Mouse (Mus musculus) frontal cortex, postnatal 36 days (tissue): ENCODE data around the gene Ciapin1.
A peak's percentile ranks its signal among the peaks of the same experiment; 100 is the strongest.

Source experiments
- DNase-seq, 2 experiments: peaks; one replicate each; pipeline ENCODE4 v3.0.0; 2022; ENCODE audit warnings: low spot score in 2 of 2

Ciapin1 gene

DNA sequence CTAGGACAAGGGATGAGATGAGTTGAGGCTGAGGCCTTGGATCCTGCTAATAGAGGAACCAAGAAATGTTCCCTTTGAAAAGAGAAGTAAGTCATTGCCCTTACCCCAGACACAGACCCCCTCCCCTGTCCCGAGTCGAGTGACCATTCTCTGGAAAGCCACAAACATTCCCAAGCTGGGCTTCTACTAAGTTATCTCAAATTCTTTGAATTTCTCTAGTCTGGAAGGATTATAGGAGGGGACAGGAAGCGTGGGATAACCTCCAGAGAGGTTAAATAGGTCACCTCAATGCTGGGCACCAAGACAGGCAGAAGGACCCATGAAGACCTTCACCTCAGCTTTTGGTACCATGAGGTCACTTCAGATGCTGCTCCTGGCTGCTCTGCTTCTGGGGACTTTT is 28.0 kb downstream of the Ciapin1 start, which contains the start of gene Ccl17:
Gene Ccl17 (plus strand): TSS at position 301 of the 400 bp plus-strand sequence.
- DNase-seq = no peak

DNA sequence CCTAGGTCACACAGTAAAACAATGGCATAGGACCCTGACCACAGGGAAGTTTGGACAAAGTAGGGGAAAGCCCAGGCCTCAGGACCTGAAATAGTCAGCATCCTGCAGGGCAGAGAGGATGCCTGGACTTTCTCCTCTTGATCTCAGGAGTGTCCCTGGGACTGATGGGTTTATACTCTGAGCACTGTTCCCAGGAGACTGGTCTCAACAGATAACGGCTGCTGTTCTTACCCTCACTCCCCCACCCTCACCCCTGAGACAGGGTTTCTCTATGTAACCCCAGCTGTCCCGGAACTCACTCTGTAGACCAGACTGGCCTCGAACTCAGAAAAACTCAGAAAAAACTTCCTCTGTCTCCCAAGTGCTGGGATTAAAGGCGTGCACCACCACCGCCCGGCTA is 29.8 kb downstream of the Ciapin1 start:
- no peak for DNase-seq

DNA sequence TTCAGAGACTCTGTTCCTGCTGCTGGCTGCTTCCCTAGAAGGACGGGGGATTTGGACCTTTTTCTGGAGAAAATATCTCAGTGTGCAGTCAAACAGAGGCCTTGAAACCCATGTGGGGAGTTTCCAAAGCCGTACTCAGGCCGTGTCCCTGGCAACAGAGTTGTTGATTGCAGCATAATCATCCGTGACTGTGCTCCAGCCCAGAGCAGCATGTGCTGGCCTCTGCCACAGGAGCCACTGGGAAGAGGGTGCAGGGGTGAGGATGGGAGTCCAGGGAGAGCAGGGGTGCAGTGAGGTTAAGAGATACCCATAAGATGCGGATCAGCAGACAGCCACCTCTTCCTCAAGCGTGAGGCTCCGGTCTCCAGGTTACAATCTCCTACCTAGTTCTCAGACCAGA is 30.7 kb downstream of the Ciapin1 start:
- DNase-seq = no peak

DNA sequence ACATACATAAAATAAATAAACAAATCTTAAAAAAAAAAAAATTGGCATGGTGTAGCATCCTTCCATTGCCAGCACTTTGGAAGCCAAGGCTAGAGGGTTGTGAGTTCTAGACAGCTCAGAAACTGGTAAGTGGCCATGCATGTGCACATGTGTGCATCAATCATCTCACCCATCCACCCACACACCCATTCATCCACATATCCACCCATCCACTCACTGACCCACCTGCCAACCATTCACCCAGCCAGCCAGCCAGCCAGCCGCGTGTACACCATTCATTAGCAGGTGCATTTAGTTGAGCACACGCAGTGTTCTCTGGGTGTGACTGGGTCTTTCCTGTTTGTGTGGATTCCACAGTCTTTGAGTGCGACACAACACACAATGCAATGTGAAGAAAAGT is 32.3 kb downstream of the Ciapin1 start:
- no peak for DNase-seq

DNA sequence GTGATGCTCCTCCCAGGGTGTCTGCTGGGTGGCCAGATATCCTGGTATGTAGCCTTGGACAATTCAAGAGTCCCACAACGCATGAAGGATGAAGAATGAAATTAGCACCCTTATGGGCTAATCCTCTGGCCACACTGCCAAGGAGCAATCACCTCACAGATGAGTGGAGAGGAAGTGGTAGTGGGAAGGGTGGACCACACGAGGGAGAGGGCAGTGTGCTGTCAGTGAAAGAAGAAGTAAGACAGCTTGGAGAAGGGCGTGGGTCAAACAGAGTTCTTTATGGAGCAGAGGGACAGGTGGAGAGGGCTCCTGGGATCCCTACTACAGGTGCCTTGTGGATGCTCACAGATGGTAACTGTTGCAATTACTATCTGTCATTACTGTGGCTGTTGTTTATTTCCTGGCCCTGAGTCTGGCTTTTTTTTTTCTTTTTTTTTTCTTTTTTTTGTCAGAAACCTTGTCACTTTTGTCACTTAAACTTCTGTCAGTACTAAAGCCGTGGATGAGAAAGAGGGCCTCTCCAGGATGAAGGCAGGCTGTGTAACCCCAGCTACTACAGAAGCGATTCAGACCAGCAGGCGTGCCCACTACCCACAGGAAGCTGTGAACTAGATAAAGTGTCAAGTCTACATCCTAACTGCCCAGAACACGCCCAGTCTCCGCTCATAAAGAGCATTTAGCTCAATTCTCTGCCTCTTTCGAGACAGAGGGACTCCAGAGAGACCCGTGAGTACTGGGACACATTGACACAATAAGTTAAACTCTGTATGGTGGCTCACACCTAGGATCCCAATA is 33.4 kb downstream of the Ciapin1 start:
- no peak for DNase-seq

DNA sequence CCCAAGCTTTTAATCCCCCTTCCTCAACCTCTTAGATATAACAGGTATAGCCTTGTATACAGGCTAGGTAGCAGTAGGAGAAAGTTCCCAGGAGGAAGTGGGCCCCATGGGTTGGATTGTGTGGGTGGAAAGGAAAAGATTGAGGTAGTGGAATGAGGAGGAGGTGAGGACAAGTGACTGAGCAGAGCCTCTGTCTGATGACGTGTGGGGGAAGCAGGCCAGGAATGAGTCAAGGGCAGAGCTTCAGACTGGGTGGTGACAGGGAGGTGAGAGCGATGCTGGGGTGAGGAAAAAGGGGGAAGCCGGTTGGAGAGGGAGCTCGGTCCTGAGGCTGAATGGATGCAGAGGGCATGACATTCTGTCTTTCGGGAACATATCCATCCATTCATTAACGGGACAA is 34.6 kb downstream of the Ciapin1 start:
- DNase-seq = peak; percentile 56 to 68

DNA sequence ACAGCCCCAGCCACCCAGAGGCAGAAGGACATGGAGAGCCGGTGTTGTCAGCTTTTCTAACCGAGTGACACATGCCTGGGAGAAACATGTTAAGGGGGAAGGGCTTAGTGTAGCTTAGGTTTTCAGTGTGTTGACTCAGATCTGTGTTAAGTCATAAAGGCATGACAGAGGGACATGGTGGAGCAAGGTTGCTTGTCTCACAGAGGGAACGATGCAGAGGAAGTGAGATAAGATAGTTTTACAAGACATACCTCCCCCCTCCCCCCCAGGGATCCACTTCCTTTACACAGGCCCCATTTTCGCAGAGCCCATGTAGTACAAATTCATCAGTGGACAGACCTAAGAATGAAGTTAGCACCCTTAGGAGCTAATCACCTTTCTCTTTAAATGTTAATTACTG is 35.8 kb downstream of the Ciapin1 start:
- DNase-seq = no peak

DNA sequence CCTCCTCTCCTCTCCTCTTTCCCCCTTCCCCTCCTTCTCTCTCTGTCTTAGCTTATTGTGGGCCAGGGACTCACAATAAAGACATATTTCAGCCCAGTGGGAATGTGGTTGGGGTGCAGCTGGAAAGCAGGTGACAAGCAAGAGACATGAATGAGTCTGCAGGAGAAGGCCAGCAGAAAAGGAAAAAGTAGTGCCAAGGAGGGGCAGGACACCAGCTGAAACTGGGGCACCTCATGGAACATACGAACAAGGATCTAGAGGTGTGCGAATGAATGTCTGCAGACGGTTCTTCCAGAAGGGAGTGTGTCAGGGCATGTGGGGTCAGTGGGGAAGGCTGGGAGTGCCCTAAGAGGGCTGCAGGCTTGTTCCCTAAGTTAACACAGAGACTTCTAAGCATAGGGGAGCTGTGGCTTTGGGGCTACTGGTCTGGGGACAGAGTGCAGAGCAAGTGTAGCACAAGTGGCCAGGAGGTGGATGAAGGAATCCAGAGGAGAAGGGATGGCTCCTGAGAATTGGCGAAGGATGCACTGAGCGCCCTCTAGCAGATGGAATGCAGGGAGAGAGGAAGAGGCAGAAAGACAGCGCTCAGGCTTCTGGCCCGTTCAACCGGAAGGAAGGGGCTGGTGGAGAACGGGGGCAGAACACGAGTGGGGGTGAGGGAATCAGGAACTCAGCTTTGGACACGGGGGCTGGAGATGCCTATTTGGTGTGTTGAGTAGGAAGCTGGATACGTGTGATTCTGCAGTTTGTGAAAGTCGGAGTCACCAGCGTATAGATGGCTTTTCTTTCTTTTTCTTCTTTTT is 36.7 kb downstream of the Ciapin1 start:
- DNase-seq = peak; percentile 75 to 77

DNA sequence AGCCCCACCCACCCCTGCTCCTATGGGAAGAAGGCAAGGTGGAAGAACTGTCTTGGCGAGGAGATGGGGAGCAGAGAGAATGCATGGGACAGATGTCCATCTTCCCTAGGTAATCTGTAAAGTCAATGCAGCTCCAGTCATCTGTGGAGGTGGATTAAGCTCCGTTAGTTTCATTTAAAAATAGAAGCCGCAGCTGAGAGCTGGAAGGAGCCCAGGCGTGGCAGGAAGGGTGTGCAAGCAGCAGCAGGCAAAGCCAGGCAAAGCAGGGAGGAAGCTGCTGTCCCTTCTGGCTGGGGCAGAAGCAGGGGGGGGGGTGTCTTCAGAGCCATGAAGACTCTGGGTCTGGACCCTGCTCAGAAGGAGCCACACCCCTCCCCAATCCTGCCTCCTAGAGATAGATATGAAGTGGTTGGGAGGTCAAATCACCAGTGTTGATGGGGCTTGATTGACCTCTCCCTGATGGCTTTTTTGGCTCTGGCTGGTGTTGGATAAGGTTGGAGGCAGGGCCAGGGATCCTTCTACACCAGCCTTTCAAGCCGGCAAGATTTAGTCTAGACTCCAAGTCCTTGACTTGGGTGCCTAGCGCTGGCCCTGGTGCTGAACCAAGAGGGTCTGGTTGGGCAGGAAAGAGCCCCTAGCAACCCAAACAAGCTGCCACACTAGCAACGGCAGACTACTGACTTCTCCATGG is 37.7 kb downstream of the Ciapin1 start:
- peak; percentile 72 for DNase-seq

DNA sequence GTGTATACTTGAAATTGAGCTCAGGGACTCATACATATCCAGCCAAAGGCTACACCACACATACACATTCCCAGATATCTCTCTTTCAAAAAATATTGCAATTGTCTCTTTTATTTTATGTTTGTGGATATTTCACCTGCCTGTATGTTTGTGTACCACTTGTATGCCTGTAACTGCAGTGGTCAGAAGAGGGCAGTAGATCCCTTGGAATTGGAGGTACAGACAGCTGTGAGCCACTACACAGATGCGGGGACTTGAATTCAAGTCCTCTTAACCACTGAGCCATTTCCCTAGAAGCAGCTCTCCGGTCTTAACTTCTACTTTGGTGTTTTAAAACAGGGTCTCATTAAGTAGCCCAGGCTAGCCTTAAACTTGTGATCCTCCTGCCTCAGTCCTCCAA is 43.4 kb downstream of the Ciapin1 start:
- DNase-seq = no peak

DNA sequence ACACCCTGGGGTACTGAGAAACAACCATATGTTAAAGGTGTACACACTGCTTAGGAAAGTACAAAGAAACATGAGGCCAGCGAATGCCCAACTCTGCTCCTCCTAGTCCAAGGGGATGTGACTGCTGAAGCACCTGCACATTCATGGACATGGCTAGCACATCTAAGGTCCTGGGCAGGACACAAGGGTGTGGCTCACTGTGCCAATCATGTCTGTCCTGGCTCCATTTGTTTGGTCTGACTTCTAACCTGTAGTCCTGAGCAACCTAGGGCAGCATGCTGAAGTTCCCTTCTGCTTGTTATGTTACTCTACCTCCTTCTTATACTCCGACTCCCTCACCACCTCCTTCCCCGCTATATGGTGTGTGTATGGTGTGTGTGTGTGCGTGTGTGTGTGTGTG is 43.8 kb downstream of the Ciapin1 start:
- DNase-seq = no peak

DNA sequence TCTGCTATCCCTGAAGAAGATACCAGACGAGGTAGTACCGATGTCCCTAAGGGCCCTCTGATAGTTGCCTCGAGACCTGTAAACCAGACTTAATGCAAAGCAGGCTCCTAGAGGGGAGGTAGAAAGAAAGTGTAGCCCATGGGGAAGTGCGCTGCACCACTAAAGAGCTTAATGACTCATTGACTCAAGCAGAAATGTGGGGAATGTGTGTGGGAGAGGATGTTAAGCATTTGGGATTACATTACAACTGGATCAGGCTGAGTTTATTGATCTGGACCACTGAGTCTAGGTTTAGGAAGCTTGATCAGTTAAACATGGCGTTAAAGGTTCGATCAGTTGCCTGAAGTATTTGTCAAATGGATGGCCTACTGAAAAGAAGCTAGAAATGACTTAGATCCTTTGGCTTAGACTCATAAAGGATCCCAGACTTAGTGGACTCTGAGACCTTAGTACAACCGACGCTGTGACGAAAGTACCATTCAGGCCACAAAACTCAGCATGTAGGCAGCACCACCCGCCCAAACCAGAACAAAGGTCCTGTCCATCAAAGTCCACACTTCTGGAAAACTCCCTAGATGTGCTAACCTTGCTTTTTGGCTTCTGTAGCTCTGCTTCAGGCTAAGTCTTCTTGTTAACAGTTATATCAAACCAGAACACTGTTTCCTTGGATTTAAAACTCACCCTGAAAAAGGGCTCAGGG is 48.8 kb downstream of the Ciapin1 start:
- no peak for DNase-seq

DNA sequence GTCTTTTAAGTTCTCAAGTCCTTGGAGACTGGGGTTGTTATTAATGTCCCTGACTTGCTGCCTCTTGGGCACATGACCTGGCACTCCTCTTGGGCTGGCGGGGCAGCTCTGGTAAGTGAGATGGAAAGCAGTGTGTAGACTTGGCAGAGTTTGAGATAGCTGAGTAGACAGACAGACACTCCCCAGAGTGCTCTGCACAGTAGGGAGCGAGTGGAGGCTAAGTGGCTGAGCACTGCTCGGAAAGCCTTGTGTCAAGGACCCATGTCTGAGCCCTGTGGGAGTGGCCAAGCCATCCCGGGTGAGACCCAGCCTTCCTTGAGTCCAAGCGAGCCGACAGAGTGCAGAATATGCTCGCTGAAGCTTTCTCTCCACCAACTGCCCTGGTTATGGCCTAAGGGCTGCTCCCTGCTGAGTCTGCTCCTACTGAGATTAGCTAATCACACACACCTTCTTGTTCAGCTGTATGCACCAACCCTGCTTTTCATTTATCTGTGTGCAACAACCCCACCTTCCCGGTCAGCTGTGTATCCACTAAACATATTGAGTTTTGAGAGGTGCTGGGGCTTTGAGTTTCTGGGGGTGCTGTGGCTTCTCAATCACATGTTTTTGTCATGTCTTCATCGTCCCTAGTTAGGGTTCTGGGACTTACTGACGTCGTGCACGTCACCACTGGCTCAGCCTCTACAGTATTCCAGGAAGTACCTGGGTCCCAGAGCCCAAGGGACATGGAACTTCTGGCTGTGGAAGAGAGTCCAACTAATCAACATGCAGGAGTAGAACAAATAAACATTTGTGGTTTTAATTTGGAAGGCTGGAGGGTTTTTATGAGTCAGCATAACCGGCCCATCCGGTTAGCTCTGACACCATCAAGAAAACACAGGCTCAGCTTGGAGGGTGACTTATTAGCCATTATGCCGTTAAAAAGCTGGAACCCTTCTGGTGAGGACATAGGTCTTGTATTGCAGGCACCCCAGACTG is 50.3 kb downstream of the Ciapin1 start:
- DNase-seq = no peak

DNA sequence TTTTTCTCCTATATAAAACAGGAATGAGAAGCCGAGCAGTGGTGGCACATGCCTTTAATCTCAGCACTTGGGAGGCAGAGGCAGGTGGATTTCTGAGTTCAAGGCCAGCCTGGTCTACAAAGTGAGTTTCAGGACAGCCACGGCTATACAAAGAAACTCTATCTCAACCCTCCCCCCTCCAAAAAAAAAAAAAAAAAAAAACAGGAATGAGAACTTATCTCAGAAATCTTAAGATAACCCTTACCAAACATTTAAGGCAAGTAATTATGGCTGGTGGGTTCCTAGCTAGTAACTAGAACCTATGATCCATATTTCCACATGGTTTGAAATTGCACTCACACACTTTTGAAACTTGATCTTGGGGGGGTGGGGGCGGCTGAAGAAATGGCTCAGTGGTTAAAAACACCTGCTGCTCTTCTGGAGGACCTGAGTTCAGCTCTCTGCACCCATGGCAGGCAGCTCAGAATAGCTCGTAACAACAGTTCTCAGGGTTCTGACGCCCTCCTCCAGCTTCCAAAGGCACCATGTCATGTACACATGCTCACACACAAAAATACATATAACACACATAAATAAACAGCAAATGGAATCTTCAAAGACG is 52.1 kb downstream of the Ciapin1 start:
- no peak for DNase-seq

DNA sequence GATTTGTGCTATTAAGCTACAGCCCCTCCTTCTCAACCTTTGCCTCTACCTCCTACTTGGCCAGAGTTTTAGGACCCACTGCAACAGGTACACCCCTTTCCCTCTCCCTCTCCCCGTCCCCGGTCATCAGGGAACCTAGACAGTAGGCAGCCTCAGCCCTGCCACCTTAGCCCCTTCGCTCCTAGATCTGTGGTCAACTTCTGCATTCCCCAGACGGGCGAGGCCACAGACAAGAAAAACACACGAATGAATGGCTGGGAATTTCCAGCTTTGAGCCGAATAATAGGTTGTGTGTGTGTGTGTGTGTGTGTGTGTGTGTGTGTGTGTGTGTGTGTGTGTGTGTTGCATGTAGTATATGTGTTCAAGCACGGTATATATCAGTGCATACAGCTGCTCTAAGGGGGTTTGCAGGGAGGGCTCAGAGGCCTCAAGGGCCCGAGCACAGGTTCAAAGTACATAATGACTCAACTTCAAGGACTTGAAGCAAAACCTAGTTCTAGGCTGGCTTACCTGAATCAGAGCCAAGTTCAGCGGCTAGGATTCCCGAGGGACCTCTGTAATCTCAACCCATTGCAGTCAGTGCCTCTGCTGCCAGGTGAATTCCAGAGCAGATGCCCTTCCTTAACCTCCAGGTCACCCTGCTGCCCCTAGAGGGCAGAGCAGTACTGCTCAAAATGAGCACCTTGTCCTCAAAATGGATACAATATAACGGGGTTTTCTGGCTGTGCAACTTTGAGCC is 52.7 kb downstream of the Ciapin1 start:
- DNase-seq = no peak

DNA sequence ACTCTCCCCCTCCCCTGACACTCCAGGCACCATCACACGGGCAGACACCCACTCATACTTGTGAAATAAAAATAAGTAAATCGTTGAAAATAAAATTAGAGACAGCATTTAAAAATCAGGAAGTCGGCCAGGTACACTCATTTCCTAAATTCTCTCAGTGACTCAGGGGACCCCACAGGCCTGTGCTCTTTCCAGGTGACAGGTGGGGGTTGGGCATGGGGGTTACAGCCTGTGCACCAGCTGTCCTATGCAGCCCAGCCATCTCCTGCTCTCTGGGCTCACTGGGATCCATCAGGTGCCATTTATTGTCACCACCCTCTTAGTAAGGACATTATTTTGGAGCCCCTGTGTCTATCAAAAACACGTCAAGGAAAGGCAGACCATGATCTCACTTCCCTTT is 54.3 kb downstream of the Ciapin1 start:
- no peak for DNase-seq

DNA sequence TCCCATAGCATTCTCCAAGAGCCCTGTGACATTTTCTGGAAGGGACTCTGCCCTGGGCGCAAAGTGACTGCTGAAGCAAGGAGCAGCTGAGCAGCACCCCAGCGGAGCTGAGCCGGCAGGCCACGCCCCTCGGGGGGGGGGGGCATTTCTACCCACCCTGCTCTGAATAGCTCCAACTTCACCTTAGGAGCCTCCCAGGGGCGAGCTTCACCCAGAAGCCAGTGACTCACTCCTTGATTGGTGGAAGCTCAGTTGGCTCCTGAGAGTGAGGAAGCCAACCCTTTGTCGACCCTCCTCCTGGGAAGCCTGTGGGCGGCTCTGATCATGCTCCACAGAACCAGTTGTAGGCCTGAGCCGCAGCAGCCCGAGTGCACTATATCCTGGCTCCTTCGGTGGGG is 56.3 kb downstream of the Ciapin1 start:
- no peak for DNase-seq

DNA sequence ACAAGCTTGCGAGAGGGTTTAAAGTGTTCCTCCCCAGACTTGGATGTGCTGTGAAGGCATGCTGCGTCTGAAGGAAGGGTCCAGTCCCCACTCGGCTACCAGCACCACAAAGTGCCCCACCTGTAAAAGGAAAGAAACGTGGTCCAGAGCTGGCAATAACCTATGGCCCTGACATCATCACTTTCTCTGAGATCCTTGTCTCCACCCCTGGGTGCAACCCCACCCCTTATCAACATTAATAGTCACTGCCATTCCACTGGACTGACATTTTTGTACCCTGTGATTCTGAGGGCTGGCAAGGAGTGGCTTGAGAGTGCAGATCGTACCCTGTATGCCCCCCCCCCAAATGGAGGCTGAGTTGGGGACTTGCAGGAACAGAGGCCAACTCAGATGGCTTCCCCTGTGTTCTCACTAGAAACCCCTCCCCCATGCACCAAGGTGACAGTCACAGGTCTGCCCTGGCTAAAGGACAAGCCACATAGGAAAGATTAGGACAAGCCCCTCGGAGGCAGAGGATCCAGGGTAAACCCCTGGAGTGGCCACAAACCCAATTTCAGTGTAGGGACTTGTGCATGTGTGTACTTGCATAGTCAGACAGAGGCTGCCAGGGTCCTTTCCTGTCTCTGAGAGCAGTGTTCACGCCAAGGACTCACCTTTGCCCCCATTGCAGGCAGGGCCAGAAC is 56.9 kb downstream of the Ciapin1 start:
- no peak for DNase-seq
